Mouse (Mus musculus) lung, adult 10 weeks (tissue): ENCODE measurements around the gene Ubxn2a. TPM values are rescaled to one million over a fixed set of nuclear protein-coding genes. Genes with fewer than 3 reads are reported as not detected.

Experiments used
- polyA plus RNA-seq: library from polyadenylated mRNA; stranded (reverse); fragments of 350-450 nt; fragmentation: Illumina TruSeq; extraction: RNeasy Lipid Tissue Mini Kit (QIAGEN cat#74804); gene quantifications from one replicate; pipeline ENCODE4 v1.2.3, GENCODE M21; 2014; ENCODE audit warnings: low read depth, low replicate concordance; ENCODE audit not compliant: insufficient read depth

Ubxn2a gene
- polyA plus RNA-seq, result 14.3 TPM

GRCm38 (mm10) chr12:4906951-4907906, at the start of gene Ubxn2a:
TSS of gene Ubxn2a (minus strand) at chr12:4907705.

GRCm38 (mm10) chr12:4916994-4917804, 9.7 kb upstream of the Ubxn2a start, which contains the start of gene Atad2b:
TSS of gene Atad2b (plus strand) at chr12:4917353.

GRCm38 (mm10) chr12:4874161-4874927, 33.2 kb downstream of the Ubxn2a start, which contains the start of gene Mfsd2b:
TSS of gene Mfsd2b (minus strand) at chr12:4874359.

GRCm38 (mm10) chr12:4842890-4843597, 64.5 kb downstream of the Ubxn2a start, which contains the start of gene Wdcp:
TSS of gene Wdcp (plus strand) at chr12:4843303.

GRCm38 (mm10) chr12:4841392-4841887, 66.1 kb downstream of the Ubxn2a start, which contains the start of gene Fkbp1b:
TSS of gene Fkbp1b (minus strand) at chr12:4841591.

Other genes with a start within 250 kb of the Ubxn2a start
- gene Fam228a, start 169.3 kb downstream of the Ubxn2a start, polyA plus RNA-seq, result not detected
- gene Pfn4, start 138.7 kb downstream of the Ubxn2a start, polyA plus RNA-seq, result 0.40 TPM
- gene Fam228b, start 138.4 kb downstream of the Ubxn2a start, polyA plus RNA-seq, result 0.46 TPM
- 113 TPM for gene Sf3b6, start 90.2 kb downstream of the Ubxn2a start, polyA plus RNA-seq
- gene Fkbp1b, start 66.1 kb downstream of the Ubxn2a start, polyA plus RNA-seq, result 9.3 TPM
- gene Wdcp, start 64.4 kb downstream of the Ubxn2a start, polyA plus RNA-seq, result 3.7 TPM
- gene Mfsd2b, start 33.3 kb downstream of the Ubxn2a start, polyA plus RNA-seq, result 0.73 TPM
- 3.2 TPM for gene Atad2b, start 9.6 kb upstream of the Ubxn2a start, polyA plus RNA-seq